Mouse (Mus musculus): ENCODE results near the gene Ddx39b.

DNA sequence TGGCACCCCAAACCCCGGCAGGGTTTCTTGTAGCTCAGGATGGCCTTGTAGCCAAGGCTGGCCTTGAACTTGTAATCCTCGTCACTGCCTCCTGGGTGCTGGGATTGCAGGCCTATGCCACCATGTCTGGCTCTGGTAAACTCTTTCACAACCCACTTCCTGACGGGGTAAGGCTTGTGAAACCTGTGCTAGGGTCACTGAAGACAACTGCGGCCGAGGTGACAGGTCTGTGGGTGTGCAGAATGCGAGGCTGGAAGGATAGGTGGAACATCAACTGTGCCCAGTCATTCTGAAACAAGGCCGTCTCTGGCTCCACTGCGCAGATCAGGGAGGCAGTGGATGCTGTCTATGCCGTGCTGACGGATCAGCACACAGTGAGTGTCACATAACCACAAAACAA lies 10.5 kb upstream of the Ddx39b start:
- no peak for TF ChIP-seq CTCF (IDR thresholded peaks at IDR 0.05; ENCODE audit: insufficient read depth, low read depth, low read length)
- no peak for TF ChIP-seq POLR2A (IDR thresholded peaks at IDR 0.05; ENCODE audit: insufficient read depth, low read depth, low read length)
